Mouse (Mus musculus) heart, postnatal 0 days (tissue): ENCODE measurements around the gene Jagn1. TPM values are rescaled to one million over a fixed set of nuclear protein-coding genes. Genes with fewer than 3 reads are reported as not detected.

Experiments used
- ATAC-seq: fragments of 200-750 bp; cut with Nextera tagmentation; 2 replicates; pipeline ENCODE4 v1.8.0; 2017; ENCODE audit warnings: low read depth, moderate number of reproducible peaks, moderate library complexity; ENCODE audit not compliant: insufficient read depth
- DNase-seq: peaks from one replicate; pipeline ENCODE4 v3.0.0-alpha.2; 2016; ENCODE audit warnings: low spot score
- H3K27ac ChIP-seq: fragments of 300-500 bp; sonication (generic); 2 replicates; pipeline ENCODE4 v1.5.1; 2014; ENCODE audit warnings: low read depth, mild to moderate bottlenecking
- H3K27me3 ChIP-seq: fragments of 300-500 bp; sonication (generic); 2 replicates; pipeline ENCODE4 v1.6.1; 2014; ENCODE audit warnings: low read length, mixed read lengths; ENCODE audit not compliant: control insufficient read depth, insufficient read depth
- H3K36me3 ChIP-seq: fragments of 300-500 bp; sonication (generic); replicated peaks from 2 replicates; pipeline ENCODE4 v1.6.1; 2014; ENCODE audit warnings: low read length, mixed read lengths; ENCODE audit not compliant: control insufficient read depth, insufficient read depth
- H3K4me1 ChIP-seq: fragments of 300-500 bp; sonication (generic); 2 replicates; pipeline ENCODE4 v1.6.1; 2014; ENCODE audit warnings: antibody characterized with exemption; ENCODE audit not compliant: control insufficient read depth, insufficient read depth
- H3K4me2 ChIP-seq: fragments of 300-500 bp; sonication (generic); 2 replicates; pipeline ENCODE4 v1.6.1; 2014; ENCODE audit warnings: low read depth, mild to moderate bottlenecking, low read length, moderate library complexity
- H3K4me3 ChIP-seq: fragments of 300-500 bp; sonication (generic); 2 replicates; pipeline ENCODE4 v1.5.1; 2014; ENCODE audit warnings: low read depth, low read length
- H3K9ac ChIP-seq: fragments of 300-500 bp; sonication (generic); replicated peaks from 2 replicates; pipeline ENCODE4 v1.6.1; 2014; ENCODE audit warnings: low read depth, low read length, mixed read lengths
- H3K9me3 ChIP-seq: fragments of 300-500 bp; sonication (generic); replicated peaks from 2 replicates; pipeline ENCODE4 v1.6.1; 2016; ENCODE audit warnings: low read length; ENCODE audit not compliant: control insufficient read depth
- CTCF ChIP-seq: IDR thresholded peaks from 2 replicates; pipeline ENCODE4 v1.5.1; 2016; ENCODE audit warnings: antibody characterized with exemption, control low read depth, low read depth
- EP300 ChIP-seq: IDR thresholded peaks from 2 replicates; pipeline ENCODE4 v1.6.1; 2016; ENCODE audit warnings: antibody characterized with exemption, low read depth
- whole genome bisulfite sequencing: fragments of 180-500 bp; shearing (Covaris S2); extraction: QIAGEN DNeasy Blood & Tissue Kit; methylation state at CpG from one replicate; pipeline ENCODE4 v1.1.7; 2014; 5-methylcytosine and 5-hydroxymethylcytosine counted together
- polyA plus RNA-seq: library from polyadenylated mRNA; unstranded; fragments of >200 nt; fragmentation: Nextera tagmentation; extraction: Ambion mirVana; gene quantifications from 2 replicates; pipeline ENCODE4 v1.2.1, GENCODE M21; 2015
- total RNA-seq: library from RNA; depleted of rRNA; stranded (reverse); fragments of >200 nt; gene quantifications from 2 replicates; pipeline ENCODE4 v1.2.3, GENCODE M21; 2014; ENCODE audit warnings: low replicate concordance

Gene Jagn1
- total and polyA plus RNA-seq, 2 experiments from 2014 or later, result 15.3 to 56.6 TPM

- Histone ChIP-seq H3K9me3 (no peaks in the 10 kb centered on the region), H3K4me3 (no peak overlapping the region), H3K36me3 (no peaks in the 10 kb centered on the region), H3K4me1 (peaks cover 20% of the 10 kb centered on the region; the same call in 1 of the 2 replicates), H3K4me2 (no peak overlapping the region), H3K27ac (no peak overlapping the region), H3K27me3 (peaks cover 12% of the 10 kb centered on the region; the same call in 1 of the 2 replicates), H3K9ac (no peak overlapping the region)
- TF ChIP-seq EP300, result no peak
- TF ChIP-seq CTCF, result no peak
- 70% methylated on average over 3 of the region's 3 CpGs for whole genome bisulfite sequencing
- DNase-seq (no peak), ATAC-seq (no peak)
Observed at GRCm38 (mm10) chr6:113468512-113468911, 26.1 kb downstream of the Jagn1 start.

- WGBS, result 11% methylated on average over 9 of the region's 9 CpGs
- Histone ChIP-seq H3K9me3 (no peaks in the 10 kb centered on the region), H3K9ac (peak overlapping the region; percentile 22), H3K4me3 (peak overlapping the region; percentile 43), H3K4me1 (peaks cover 20% of the 10 kb centered on the region; the same call in 1 of the 2 replicates), H3K4me2 (peak overlapping the region; percentile 74), H3K27ac (no peak overlapping the region), H3K27me3 (peaks cover 12% of the 10 kb centered on the region; the same call in 1 of the 2 replicates), H3K36me3 (no peaks in the 10 kb centered on the region)
- ATAC-seq, result peak; percentile 77
- peak; percentile 53 for DNase-seq
- TF ChIP-seq CTCF (peak; percentile 78), EP300 (no peak)
Observed at GRCm38 (mm10) chr6:113469021-113469420, 26.7 kb downstream of the Jagn1 start.

- ATAC-seq (peak; percentile 80), DNase-seq (peak; percentile 45)
- Histone ChIP-seq H3K4me1 (peaks cover 20% of the 10 kb centered on the region; the same call in 1 of the 2 replicates), H3K27ac (no peak overlapping the region), H3K4me3 (peak overlapping the region; percentile 43), H3K9me3 (no peaks in the 10 kb centered on the region), H3K4me2 (peak overlapping the region; percentile 74), H3K36me3 (no peaks in the 10 kb centered on the region), H3K9ac (peak overlapping the region; percentile 22), H3K27me3 (peaks cover 12% of the 10 kb centered on the region; the same call in 1 of the 2 replicates)
- TF ChIP-seq EP300 (no peak), CTCF (peak; percentile 86)
- WGBS, result 2% methylated on average over 31 of the region's 31 CpGs
Observed at GRCm38 (mm10) chr6:113469432-113469831, 27.1 kb downstream of the Jagn1 start.

- Histone ChIP-seq H3K4me1 (peaks cover 20% of the 10 kb centered on the region; the same call in 1 of the 2 replicates), H3K36me3 (no peaks in the 10 kb centered on the region), H3K4me2 (peak within 1 kb of the TSS; percentile 73), H3K9ac (peak within 1 kb of the TSS; percentile 74), H3K27ac (peak within 1 kb of the TSS; percentile 70), H3K9me3 (no peaks in the 10 kb centered on the region), H3K4me3 (peak within 1 kb of the TSS; percentile 46), H3K27me3 (peaks cover 10% of the 10 kb centered on the region; the same call in 1 of the 2 replicates)
- ATAC-seq (peak; percentile 55), DNase-seq (peak; percentile 53)
- TF ChIP-seq CTCF (no peak), EP300 (no peak)
- 13% methylated on average over 12 of the region's 12 CpGs for whole genome bisulfite sequencing
Observed at GRCm38 (mm10) chr6:113471297-113471936, 29.0 kb downstream of the Jagn1 start, which contains the start of gene Il17rc. Gene Il17rc (plus strand): TSS chr6:113471427.

GRCm38 (mm10) chr6:113472061-113472460 is 29.7 kb downstream of the Jagn1 start:
- H3K4me3 ChIP-seq, result peak overlapping the region; percentile 46
- WGBS, result 73% methylated on average over 10 of the region's 10 CpGs
- peak overlapping the region; percentile 73 for H3K4me2 ChIP-seq
- H3K27ac ChIP-seq, result peak overlapping the region; percentile 70; the same call in 1 of the 2 replicates
- H3K9ac ChIP-seq, result 0 out of 2 replicates have a peak overlapping the region, but pooled peaks have one; percentile 25
- H3K27me3 ChIP-seq, result peaks cover 9% of the 10 kb centered on the region; the same call in 1 of the 2 replicates
- TF ChIP-seq CTCF (no peak), EP300 (no peak)
- H3K36me3 ChIP-seq, result no peaks in the 10 kb centered on the region
- ATAC-seq, result no peak
- no peaks in the 10 kb centered on the region for H3K9me3 ChIP-seq
- H3K4me1 ChIP-seq, result peaks cover 20% of the 10 kb centered on the region; the same call in 1 of the 2 replicates
- DNase-seq, result no peak
